Mouse (Mus musculus) heart, embryonic 13.5 days (tissue): ENCODE measurements at regions not wholly inside any gene's neighbourhood (a gene's known extent, or its start where the extent isn't known, plus 50 kb on each side); places are given as distances from the start of the nearest gene placed in this dataset.

Source experiments
- ATAC-seq: fragments of 200-750 bp; cut with Nextera tagmentation; 2 replicates; pipeline ENCODE4 v1.8.0; 2017; ENCODE audit warnings: moderate TSS enrichment; ENCODE audit not compliant: insufficient number of reproducible peaks, low FRiP score, low TSS enrichment; ENCODE audit errors: extremely low read depth
- H3K27ac ChIP-seq: fragments of 300-500 bp; sonication (generic); replicated peaks from 2 replicates; pipeline ENCODE4 v1.5.1; 2015; ENCODE audit warnings: moderate library complexity, mild to moderate bottlenecking, inconsistent platforms
- H3K27me3 ChIP-seq: fragments of 300-500 bp; sonication (generic); replicated peaks from 2 replicates; pipeline ENCODE4 v1.6.1; 2015; ENCODE audit warnings: mild to moderate bottlenecking, inconsistent platforms
- H3K36me3 ChIP-seq: fragments of 300-500 bp; sonication (generic); 2 replicates; pipeline ENCODE4 v1.6.1; 2015; ENCODE audit warnings: mild to moderate bottlenecking, inconsistent platforms
- H3K4me1 ChIP-seq: fragments of 300-500 bp; sonication (generic); 2 replicates; pipeline ENCODE4 v1.6.1; 2015; ENCODE audit warnings: inconsistent platforms
- H3K4me2 ChIP-seq: fragments of 300-500 bp; sonication (generic); 2 replicates; pipeline ENCODE4 v1.6.1; 2015; ENCODE audit warnings: inconsistent platforms, mild to moderate bottlenecking, moderate library complexity
- H3K4me3 ChIP-seq: fragments of 300-500 bp; sonication (generic); 2 replicates; pipeline ENCODE4 v1.5.1; 2015; ENCODE audit warnings: moderate library complexity, mild to moderate bottlenecking, inconsistent platforms
- H3K9ac ChIP-seq: fragments of 300-500 bp; sonication (generic); 2 replicates; pipeline ENCODE4 v1.6.1; 2015; ENCODE audit warnings: inconsistent platforms, mild to moderate bottlenecking, moderate library complexity
- H3K9me3 ChIP-seq: fragments of 300-500 bp; sonication (generic); 2 replicates; pipeline ENCODE4 v1.6.1; 2016; ENCODE audit warnings: inconsistent platforms
- WGBS: fragments of 180-500 bp; shearing (Covaris S2); methylation state at CpG from one replicate; pipeline ENCODE4 v1.1.7; 2015; ENCODE audit warnings: mixed read lengths; 5-methylcytosine and 5-hydroxymethylcytosine counted together

DNA sequence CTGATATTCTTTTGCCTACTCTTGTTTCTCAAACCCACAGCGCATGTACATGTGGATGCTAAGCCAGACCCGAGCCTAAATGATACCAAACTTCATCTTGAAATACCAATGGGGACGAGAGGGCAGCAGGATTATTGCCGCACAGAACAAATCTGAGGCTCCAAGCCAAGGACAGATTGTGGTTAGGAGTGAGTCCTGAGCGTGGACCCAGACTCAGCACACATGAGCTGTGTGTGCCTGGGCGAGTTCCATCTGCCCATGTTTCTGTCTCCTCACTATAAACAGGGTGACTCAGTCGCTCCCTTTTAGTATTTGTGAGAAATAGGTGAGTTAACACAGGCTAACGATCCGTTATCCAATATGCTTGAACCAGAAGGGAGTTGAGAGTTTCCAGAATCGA, 92.4 kb upstream of the Gadd45a start:
- no peak overlapping the region for H3K27ac ChIP-seq
- no peak overlapping the region for H3K4me2 ChIP-seq
- H3K27me3 ChIP-seq: peaks cover 65% of the 10 kb centered on the region
- no peaks in the 10 kb centered on the region for H3K36me3 ChIP-seq
- 81% methylated on average over 10 of the region's 10 CpGs for WGBS
- no peaks in the 10 kb centered on the region for H3K4me1 ChIP-seq
- H3K9ac ChIP-seq: no peak overlapping the region
- H3K9me3 ChIP-seq: 0 out of 2 replicates have a peak, but pooled peaks cover 4% of the 10 kb centered on the region
- ATAC-seq: no peak
- no peak overlapping the region for H3K4me3 ChIP-seq

DNA sequence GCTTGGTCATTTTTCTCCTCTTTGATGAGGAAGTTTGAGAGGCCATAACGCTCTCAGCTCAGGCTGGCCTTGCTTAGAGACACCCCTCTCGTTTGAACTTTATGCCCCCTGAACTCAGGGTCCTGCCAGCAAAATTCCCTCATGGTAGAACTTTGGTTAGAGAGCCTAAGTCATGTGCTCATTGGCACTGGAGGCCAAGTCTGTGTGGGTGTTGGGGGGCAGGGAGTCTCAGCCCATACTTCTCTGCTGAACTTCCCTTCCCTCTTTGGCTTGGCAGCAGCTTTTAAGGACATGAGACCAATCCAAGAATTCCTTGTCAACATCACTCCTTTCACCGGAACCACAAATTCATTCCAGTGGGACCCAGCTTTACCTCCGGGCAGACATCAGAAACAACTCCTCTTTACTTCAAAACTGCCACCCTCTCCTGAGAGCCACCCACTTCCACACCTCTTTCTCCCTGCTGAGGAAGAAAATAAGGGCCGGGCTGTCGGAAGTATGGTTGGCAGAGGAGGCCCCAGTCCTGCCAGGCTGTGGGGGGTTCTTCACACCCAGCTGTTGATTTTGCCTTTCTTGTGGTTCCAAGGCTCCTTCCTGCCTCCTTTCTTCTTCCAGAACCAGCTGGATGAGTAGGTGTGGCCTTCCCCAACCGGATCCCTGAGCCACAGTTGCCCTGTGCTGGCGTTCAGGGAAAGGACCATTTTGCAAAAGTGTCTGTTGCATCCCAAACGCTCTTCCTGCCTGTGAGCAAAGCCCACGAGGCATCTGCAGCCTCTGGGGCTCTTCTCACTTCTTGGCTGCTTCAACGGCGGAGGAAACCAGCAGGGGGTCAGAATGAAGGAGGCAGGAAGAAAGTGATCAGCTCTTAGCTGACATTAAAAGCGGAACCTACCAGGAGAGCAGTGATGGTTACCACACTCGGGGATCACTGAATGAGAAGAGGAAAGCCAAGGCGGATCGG, 91.5 kb upstream of the Gadd45a start:
- Histone ChIP-seq H3K4me1 (no peaks in the 10 kb centered on the region), H3K4me2 (no peak overlapping the region), H3K4me3 (no peak overlapping the region), H3K27me3 (peaks cover 64% of the 10 kb centered on the region), H3K9me3 (0 out of 2 replicates have a peak, but pooled peaks cover 4% of the 10 kb centered on the region), H3K36me3 (no peaks in the 10 kb centered on the region), H3K9ac (no peak overlapping the region), H3K27ac (no peak overlapping the region)
- ATAC-seq: no peak
- WGBS: 37% methylated on average over 16 of the region's 16 CpGs

DNA sequence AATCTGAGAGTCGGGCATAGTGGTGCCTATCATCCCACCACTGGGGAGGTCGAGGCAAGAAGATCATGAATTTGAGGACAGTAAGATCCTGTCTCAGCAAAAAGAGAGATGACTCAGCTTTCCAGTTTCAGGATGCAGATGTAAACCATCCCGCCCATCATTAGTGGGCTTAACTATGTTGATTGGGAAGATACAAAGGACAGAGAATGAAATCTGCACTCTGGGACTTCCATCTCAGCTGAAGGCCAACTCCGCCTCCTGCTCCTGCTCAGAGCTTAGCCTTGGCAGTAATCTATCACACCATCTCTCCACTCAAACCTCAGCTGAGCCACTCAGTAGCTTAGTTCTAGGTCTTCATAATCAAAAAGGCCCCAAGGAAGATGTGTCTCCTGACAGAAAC, 90.5 kb upstream of the Gadd45a start:
- no peak for ATAC-seq
- Histone ChIP-seq H3K27me3 (peaks cover 55% of the 10 kb centered on the region), H3K4me2 (no peak overlapping the region), H3K9ac (no peak overlapping the region), H3K4me3 (no peak overlapping the region), H3K4me1 (no peaks in the 10 kb centered on the region), H3K9me3 (0 out of 2 replicates have a peak, but pooled peaks cover 4% of the 10 kb centered on the region), H3K27ac (no peak overlapping the region), H3K36me3 (no peaks in the 10 kb centered on the region)
- WGBS: 75% methylated on average over 4 of the region's 4 CpGs

DNA sequence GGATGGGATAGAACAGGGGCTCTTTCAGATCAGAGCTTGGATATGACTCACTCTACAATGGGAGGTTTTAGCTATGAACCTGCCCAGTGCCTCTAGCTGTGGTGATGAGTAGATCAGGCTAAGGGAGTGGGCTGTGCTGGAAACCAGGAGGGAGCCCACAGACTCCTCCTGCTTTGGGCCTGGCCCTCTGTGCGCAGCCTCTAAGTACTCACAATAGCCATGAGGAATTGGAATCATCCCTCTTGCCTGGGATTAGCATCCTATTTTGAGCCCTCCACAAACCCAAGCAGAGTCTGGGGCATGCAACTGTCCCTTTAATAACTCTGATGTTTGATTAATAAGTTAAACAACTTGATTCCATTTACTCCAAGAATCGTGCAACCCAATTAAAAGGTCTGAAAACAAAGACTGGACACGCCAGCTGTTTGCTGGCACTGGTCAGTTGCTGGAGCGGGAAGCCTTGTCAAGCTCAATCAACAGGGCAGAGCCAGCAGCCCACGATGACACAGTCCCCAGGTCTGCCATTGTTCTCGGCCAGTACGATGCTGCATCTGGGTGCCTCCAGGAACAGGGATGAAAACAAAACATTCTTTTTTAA, 88.6 kb upstream of the Gadd45a start:
- H3K9ac ChIP-seq: no peak overlapping the region
- H3K4me2 ChIP-seq: no peak overlapping the region
- H3K4me1 ChIP-seq: no peaks in the 10 kb centered on the region
- no peak for ATAC-seq
- 71% methylated on average over 7 of the region's 7 CpGs for WGBS
- no peak overlapping the region for H3K27ac ChIP-seq
- H3K27me3 ChIP-seq: peaks cover 43% of the 10 kb centered on the region
- no peaks in the 10 kb centered on the region for H3K36me3 ChIP-seq
- H3K4me3 ChIP-seq: no peak overlapping the region
- no peaks in the 10 kb centered on the region for H3K9me3 ChIP-seq

DNA sequence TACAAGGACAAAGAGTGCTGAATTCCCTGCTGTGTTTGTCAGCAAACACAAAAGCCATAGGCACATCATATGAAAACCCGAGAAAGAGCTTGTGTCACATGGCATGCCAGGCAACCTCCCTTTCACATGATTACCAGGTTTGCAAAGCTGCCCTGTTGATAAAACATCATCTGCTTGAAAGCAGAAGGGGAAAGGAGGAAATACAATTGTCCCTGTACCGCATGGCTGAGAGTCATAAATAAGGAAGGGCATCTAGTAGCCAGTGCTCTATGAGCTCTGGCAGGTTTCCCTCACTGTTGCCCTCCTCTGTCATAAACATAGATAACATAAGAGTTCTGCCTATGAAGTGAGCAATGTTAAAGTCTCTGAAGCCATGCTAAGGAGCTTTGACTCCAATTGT, 86.8 kb upstream of the Gadd45a start:
- no peak overlapping the region for H3K27ac ChIP-seq
- no peaks in the 10 kb centered on the region for H3K4me1 ChIP-seq
- no peaks in the 10 kb centered on the region for H3K36me3 ChIP-seq
- no peaks in the 10 kb centered on the region for H3K9me3 ChIP-seq
- H3K4me2 ChIP-seq: no peak overlapping the region
- ATAC-seq: no peak
- 73% methylated on average over 2 of the region's 2 CpGs for WGBS
- no peak overlapping the region for H3K4me3 ChIP-seq
- H3K27me3 ChIP-seq: peaks cover 27% of the 10 kb centered on the region
- no peak overlapping the region for H3K9ac ChIP-seq

DNA sequence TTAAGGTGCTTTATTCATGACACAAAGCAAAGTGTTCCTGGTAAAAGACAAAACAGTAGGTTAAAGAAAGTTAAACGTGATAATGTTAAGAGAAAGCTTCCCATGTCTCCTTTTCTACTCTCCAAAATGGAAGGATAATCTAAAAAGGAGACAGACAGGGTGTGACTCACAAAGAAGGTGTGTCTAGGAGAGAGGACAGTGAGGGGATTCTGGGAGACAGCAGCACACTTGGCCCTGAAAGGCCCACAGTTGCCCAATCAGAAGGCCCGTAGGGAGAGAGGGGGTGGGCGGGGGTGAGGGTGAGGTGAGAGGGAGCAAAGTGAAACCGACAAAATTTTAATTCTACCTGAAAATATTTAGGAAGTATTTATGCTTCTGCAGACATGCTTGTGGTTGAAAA, 85.8 kb upstream of the Gadd45a start:
- WGBS: 66% methylated on average over 4 of the region's 4 CpGs
- H3K4me1 ChIP-seq: no peaks in the 10 kb centered on the region
- H3K27me3 ChIP-seq: peaks cover 18% of the 10 kb centered on the region
- ATAC-seq: no peak
- no peaks in the 10 kb centered on the region for H3K9me3 ChIP-seq
- no peak overlapping the region for H3K4me2 ChIP-seq
- H3K36me3 ChIP-seq: no peaks in the 10 kb centered on the region
- H3K27ac ChIP-seq: no peak overlapping the region
- H3K4me3 ChIP-seq: no peak overlapping the region
- no peak overlapping the region for H3K9ac ChIP-seq

DNA sequence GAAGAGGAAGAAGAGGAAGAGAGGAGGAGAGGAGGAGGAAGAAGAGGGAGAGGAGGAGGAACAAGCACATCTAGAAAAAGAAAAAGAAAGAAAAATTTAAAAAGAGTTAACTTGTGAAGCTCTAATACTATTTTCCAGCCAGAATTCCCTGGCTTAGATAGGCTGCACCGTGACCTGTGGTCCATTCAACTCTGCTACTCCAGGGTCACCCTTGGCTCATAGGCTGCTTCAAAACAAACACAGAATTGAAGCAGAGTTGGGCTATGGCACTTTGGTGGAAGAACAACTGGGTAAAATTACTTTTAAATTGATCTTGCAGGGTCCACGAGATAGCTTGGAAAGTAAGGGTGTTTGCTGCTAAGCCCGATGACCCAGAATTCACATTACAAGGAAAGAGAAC, 79.0 kb upstream of the Gadd45a start:
- Histone ChIP-seq H3K4me1 (peaks cover 8% of the 10 kb centered on the region), H3K9me3 (no peaks in the 10 kb centered on the region), H3K27me3 (peaks cover 56% of the 10 kb centered on the region), H3K4me2 (no peak overlapping the region), H3K9ac (no peak overlapping the region), H3K27ac (no peak overlapping the region), H3K36me3 (no peaks in the 10 kb centered on the region), H3K4me3 (no peak overlapping the region)
- WGBS: 73% methylated on average over 3 of the region's 3 CpGs
- ATAC-seq: no peak

DNA sequence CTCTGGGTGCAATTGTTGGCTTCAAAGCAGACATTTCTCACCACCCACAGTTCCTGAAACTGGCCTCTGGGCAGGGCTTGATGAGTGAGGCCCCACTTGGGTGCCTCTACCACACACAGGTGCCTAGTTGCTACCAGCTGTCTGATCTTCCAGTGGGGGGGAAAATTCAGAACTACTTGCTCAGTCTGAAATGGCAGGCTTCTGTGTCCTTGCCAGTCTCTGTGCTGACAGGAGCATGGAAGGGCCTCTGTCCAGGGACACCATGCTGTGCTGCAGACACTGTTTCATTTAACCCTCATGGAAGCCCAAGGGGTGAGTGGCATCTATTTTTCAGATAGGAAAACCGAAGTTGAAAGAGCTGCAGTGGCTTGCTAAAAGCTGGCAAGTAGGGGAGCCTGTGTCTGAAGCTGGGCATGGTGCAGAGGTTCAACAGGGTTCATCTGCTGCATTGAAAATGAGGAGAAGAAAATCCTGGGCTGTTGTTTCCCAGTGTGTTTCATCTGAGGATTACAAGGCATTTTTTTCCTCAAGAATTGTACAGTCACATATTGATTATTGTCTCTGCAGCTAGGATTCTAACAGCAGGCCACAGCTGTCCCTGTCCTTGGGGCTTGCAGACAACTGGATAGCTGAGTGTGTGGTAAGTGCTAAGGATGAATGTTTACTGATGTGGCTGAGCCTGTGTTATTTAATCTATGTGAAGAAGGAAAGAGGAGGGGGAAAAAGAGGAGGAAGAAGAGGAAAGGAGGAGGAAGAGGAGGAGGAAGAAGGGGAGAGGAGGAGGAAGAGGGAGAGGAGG, 78.4 kb upstream of the Gadd45a start:
- Histone ChIP-seq H3K27ac (no peak overlapping the region), H3K36me3 (no peaks in the 10 kb centered on the region), H3K4me3 (no peak overlapping the region), H3K4me2 (no peak overlapping the region), H3K4me1 (peaks cover 8% of the 10 kb centered on the region), H3K9me3 (no peaks in the 10 kb centered on the region), H3K27me3 (peaks cover 60% of the 10 kb centered on the region), H3K9ac (no peak overlapping the region)
- 50% methylated on average over 1 of the region's 1 CpGs for WGBS
- no peak for ATAC-seq

DNA sequence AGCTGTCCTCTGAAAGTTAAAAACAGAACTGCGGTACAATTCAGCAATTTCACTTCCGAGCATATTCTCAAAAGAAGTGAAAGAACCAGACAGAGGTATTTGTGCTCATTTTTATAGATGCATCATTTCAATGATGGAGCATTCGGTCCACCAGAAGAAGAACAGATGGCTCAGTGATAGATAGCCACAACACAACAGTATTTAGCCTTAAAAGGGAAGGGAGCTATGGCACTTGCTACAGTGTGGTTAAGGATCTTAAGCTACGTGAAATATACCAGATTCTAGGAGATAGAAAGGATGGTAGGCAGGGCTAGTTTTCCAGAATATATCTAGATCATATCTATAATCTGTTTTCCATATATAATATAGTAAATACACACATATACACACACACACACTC, 77.5 kb upstream of the Gadd45a start:
- Histone ChIP-seq H3K4me2 (no peak overlapping the region), H3K4me1 (peaks cover 8% of the 10 kb centered on the region)
- no peak for ATAC-seq

DNA sequence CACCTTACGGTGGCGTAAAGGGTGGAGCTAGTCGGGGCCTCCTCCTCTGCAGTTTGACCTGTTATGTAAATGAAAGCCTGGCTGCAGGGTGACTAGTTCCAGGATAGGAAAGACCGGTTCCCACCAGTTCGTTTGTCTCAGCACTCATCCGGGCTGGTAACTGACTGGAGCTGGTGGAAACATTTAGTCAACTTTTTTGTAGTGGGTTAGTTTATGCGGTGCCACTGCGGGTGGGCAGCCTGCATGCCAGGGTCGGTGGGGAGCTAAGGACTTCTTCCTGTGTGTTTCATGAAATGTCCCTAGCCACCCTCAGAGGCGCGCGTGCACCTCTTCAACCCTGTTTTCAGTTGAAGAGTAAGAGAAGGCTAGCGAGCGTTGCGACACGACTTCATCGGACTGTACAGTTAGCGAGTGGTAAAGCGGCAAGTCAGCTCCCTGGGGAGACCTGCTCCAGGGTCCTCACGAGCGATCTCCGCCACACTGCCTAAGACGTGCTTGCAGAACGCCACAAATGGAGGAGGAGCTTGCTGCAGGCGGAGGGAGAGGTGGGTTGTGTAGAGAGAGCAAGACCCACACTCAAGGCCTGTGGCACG, 76.5 kb upstream of the Gadd45a start:
- 6% methylated on average over 26 of the region's 26 CpGs for WGBS
- Histone ChIP-seq H3K27ac (no peak overlapping the region), H3K4me3 (peak overlapping the region; percentile 45), H3K4me1 (peaks cover 8% of the 10 kb centered on the region), H3K9me3 (no peaks in the 10 kb centered on the region), H3K9ac (peak overlapping the region; percentile 71), H3K4me2 (peak overlapping the region; percentile 73), H3K36me3 (no peaks in the 10 kb centered on the region), H3K27me3 (peaks cover 64% of the 10 kb centered on the region)
- peak; percentile 51; the same call in 1 of the 2 replicates for ATAC-seq

More for the DNA sequence above, 77.5 kb upstream of the Gadd45a start:
- H3K27ac ChIP-seq: no peak overlapping the region
- peaks cover 64% of the 10 kb centered on the region for H3K27me3 ChIP-seq
- no peaks in the 10 kb centered on the region for H3K9me3 ChIP-seq
- no peak overlapping the region for H3K9ac ChIP-seq
- WGBS: 82% methylated on average over 4 of the region's 4 CpGs
- no peak overlapping the region for H3K4me3 ChIP-seq
- no peaks in the 10 kb centered on the region for H3K36me3 ChIP-seq

DNA sequence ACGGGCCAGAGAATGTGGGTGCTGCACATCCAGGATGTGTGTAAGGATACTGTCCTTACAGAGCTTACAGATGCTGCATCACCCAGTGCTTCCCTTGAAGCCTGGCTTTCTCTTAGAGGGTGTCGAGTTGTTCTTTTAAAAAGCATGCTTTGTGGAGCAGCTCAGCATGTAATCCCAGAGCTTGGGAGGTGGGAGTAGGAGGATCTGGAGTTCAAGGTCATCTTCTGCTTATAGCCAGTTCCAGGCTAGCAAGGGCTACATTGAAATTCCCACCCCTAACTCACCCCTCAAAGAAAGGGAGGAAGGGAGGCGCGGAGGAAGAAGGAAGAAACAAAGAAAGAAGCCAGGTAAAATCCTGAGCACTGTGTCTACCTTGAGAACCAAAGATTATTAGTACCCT, 76.0 kb upstream of the Gadd45a start:
- H3K27me3 ChIP-seq: peaks cover 64% of the 10 kb centered on the region
- no peaks in the 10 kb centered on the region for H3K9me3 ChIP-seq
- H3K36me3 ChIP-seq: no peaks in the 10 kb centered on the region
- WGBS: 57% methylated on average over 4 of the region's 4 CpGs
- peak overlapping the region; percentile 45 for H3K4me3 ChIP-seq
- H3K27ac ChIP-seq: no peak overlapping the region
- ATAC-seq: no peak
- peaks cover 8% of the 10 kb centered on the region for H3K4me1 ChIP-seq
- no peak overlapping the region for H3K9ac ChIP-seq
- peak overlapping the region; percentile 73 for H3K4me2 ChIP-seq
